Mouse (Mus musculus) kidney, embryonic 14.5 days (tissue): ENCODE data around the gene Ksr1. TPM values are rescaled to one million over a fixed set of nuclear protein-coding genes. Genes with fewer than 3 reads are reported as not detected.

Source experiments
- ATAC-seq: fragments of 200-750 bp; cut with Nextera tagmentation; 2 replicates; pipeline ENCODE4 v1.8.0; 2017; ENCODE audit warnings: moderate number of reproducible peaks, mild to moderate bottlenecking, moderate TSS enrichment, moderate library complexity; ENCODE audit not compliant: low FRiP score, low TSS enrichment
- H3K27ac ChIP-seq: fragments of 300-500 bp; sonication (generic); 2 replicates; pipeline ENCODE4 v1.5.1; 2014; ENCODE audit warnings: low read depth, mild to moderate bottlenecking, low read length, moderate library complexity, mixed read lengths
- H3K27me3 ChIP-seq: fragments of 300-500 bp; sonication (generic); 2 replicates; pipeline ENCODE4 v1.6.1; 2014; ENCODE audit warnings: mild to moderate bottlenecking, low read length; ENCODE audit not compliant: control insufficient read depth, insufficient read depth
- H3K36me3 ChIP-seq: fragments of 300-500 bp; sonication (generic); 2 replicates; pipeline ENCODE4 v1.6.1; 2014; ENCODE audit warnings: low read length, mixed read lengths; ENCODE audit not compliant: control insufficient read depth, insufficient read depth
- H3K4me1 ChIP-seq: fragments of 300-500 bp; sonication (generic); 2 replicates; pipeline ENCODE4 v1.6.1; 2014; ENCODE audit warnings: low read length, mixed read lengths; ENCODE audit not compliant: control insufficient read depth, insufficient read depth
- H3K4me2 ChIP-seq: fragments of 300-500 bp; sonication (generic); replicated peaks from 2 replicates; pipeline ENCODE4 v1.6.1; 2014; ENCODE audit warnings: low read depth, mild to moderate bottlenecking, low read length
- H3K4me3 ChIP-seq: fragments of 300-500 bp; sonication (generic); 2 replicates; pipeline ENCODE4 v1.5.1; 2014; ENCODE audit warnings: mild to moderate bottlenecking, low read length
- H3K9ac ChIP-seq: fragments of 300-500 bp; sonication (generic); 2 replicates; pipeline ENCODE4 v1.6.1; 2014; ENCODE audit warnings: low read depth, mild to moderate bottlenecking, low read length, moderate library complexity
- H3K9me3 ChIP-seq: fragments of 300-500 bp; sonication (generic); 2 replicates; pipeline ENCODE4 v1.6.1; 2016; ENCODE audit warnings: low read length; ENCODE audit not compliant: control insufficient read depth
- WGBS: fragments of 180-500 bp; shearing (Covaris S2); extraction: QIAGEN DNeasy Blood & Tissue Kit; methylation state at CpG from one replicate; pipeline ENCODE4 v1.1.7; 2014; 5-methylcytosine and 5-hydroxymethylcytosine counted together
- polyA plus RNA-seq: library from polyadenylated mRNA; unstranded; fragments of >200 nt; fragmentation: Nextera tagmentation; extraction: Ambion mirVana; gene quantifications from 2 replicates; pipeline ENCODE4 v1.2.1, GENCODE M21; 2014

Gene Ksr1
- polyA plus RNA-seq, 1 experiment from 2014 or later, result 4.1 TPM

GRCm38 (mm10) chr11:79120087-79120486 is 26.1 kb downstream of the Ksr1 start:
- WGBS, result 68% methylated on average over 3 of the region's 3 CpGs
- Histone ChIP-seq H3K9me3 (no peaks in the 10 kb centered on the region), H3K27me3 (no peaks in the 10 kb centered on the region), H3K9ac (no peak overlapping the region), H3K36me3 (no peaks in the 10 kb centered on the region), H3K4me1 (peaks cover 16% of the 10 kb centered on the region; the same call in 1 of the 2 replicates), H3K4me2 (no peak overlapping the region), H3K4me3 (no peak overlapping the region), H3K27ac (no peak overlapping the region)
- ATAC-seq, result no peak

- Histone ChIP-seq H3K27ac (no peak overlapping the region), H3K36me3 (no peaks in the 10 kb centered on the region), H3K4me1 (peaks cover 16% of the 10 kb centered on the region; the same call in 1 of the 2 replicates), H3K27me3 (no peaks in the 10 kb centered on the region), H3K4me3 (no peak overlapping the region), H3K4me2 (no peak overlapping the region), H3K9ac (no peak overlapping the region), H3K9me3 (no peaks in the 10 kb centered on the region)
- ATAC-seq, result no peak
- 50% methylated on average over 5 of the region's 5 CpGs for WGBS
Observed at GRCm38 (mm10) chr11:79118918-79119377, 27.3 kb downstream of the Ksr1 start.

DNA sequence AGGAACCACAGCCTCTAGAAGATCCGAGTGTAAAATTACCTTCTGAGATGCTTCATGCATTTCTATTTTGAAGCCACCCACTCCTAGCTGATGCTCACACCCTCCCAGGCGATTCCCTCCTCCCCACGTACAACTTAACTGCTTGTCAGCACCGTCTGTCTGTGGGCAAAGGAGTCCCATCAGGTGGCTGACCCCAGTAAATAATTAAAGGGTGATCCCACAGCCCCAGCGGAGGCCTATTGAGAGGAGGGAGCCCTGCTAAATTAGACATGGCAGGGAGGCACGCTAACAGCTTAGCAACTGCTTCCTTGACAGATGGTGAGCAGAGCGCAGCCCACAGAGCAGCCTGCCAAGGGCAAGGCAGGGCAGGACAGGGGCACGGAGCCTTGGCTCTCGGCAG is 29.5 kb downstream of the Ksr1 start:
- peaks cover 16% of the 10 kb centered on the region; the same call in 1 of the 2 replicates for H3K4me1 ChIP-seq
- H3K4me3 ChIP-seq, result no peak overlapping the region
- peak; percentile 41; the same call in 1 of the 2 replicates for ATAC-seq
- H3K36me3 ChIP-seq, result no peaks in the 10 kb centered on the region
- H3K27me3 ChIP-seq, result no peaks in the 10 kb centered on the region
- H3K4me2 ChIP-seq, result no peak overlapping the region
- WGBS, result 16% methylated on average over 9 of the region's 9 CpGs
- H3K9ac ChIP-seq, result no peak overlapping the region
- no peaks in the 10 kb centered on the region for H3K9me3 ChIP-seq
- H3K27ac ChIP-seq, result no peak overlapping the region

DNA sequence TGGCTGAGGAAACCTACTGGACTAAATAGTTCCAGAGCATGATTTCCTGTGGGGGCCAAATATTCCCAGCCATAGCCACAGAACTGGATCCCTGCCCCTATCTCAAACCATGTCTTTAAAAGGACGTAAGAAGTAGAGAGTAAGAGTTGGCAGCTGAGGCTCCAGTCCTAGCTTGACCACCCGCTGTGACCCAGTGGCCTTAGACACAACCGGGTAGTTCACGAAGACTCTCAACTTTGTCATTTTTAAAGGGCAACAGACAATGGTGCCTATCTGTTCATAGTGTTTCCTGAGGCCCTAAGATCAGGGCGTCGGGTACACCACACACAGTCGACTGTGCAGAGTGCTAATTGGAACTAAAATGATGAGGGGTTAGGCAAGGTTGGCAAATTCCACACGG is 30.5 kb downstream of the Ksr1 start:
- no peaks in the 10 kb centered on the region for H3K9me3 ChIP-seq
- H3K27ac ChIP-seq, result no peak overlapping the region
- H3K4me2 ChIP-seq, result no peak overlapping the region
- no peak overlapping the region for H3K9ac ChIP-seq
- WGBS, result 80% methylated on average over 8 of the region's 8 CpGs
- ATAC-seq, result no peak
- no peak overlapping the region for H3K4me3 ChIP-seq
- no peaks in the 10 kb centered on the region for H3K36me3 ChIP-seq
- H3K4me1 ChIP-seq, result peaks cover 12% of the 10 kb centered on the region; the same call in 1 of the 2 replicates
- no peaks in the 10 kb centered on the region for H3K27me3 ChIP-seq

- H3K36me3 ChIP-seq, result no peaks in the 10 kb centered on the region
- WGBS, result 31% methylated on average over 6 of the region's 6 CpGs
- no peak overlapping the region for H3K27ac ChIP-seq
- no peak overlapping the region for H3K4me3 ChIP-seq
- peaks cover 10% of the 10 kb centered on the region; the same call in 1 of the 2 replicates for H3K4me1 ChIP-seq
- H3K4me2 ChIP-seq, result no peak overlapping the region
- H3K9ac ChIP-seq, result no peak overlapping the region
- no peaks in the 10 kb centered on the region for H3K27me3 ChIP-seq
- no peak for ATAC-seq
- H3K9me3 ChIP-seq, result no peaks in the 10 kb centered on the region
Observed at GRCm38 (mm10) chr11:79114061-79114460, 32.1 kb downstream of the Ksr1 start.

DNA sequence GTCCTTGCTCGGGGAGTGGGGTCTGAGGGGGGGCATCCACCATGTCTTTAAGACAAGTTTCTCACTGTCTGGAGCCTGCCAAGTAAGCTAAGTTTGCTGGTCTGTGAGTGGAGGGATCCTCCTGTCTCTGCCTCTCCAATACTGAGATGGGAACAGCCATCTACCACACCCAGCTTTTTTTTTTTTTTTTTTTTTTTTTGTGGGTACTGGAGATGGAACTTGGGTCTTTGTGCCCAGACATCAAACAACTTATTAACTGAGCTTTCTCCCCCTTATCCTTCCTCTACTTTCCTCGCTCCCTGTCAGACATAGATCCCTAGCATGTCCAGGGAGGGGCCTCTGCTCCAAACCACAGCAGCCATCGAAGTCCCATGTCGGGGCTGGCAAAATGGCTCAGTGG is 32.8 kb downstream of the Ksr1 start:
- Histone ChIP-seq H3K4me2 (no peak overlapping the region), H3K9me3 (no peaks in the 10 kb centered on the region), H3K9ac (no peak overlapping the region), H3K36me3 (no peaks in the 10 kb centered on the region), H3K4me1 (peaks cover 4% of the 10 kb centered on the region; the same call in 1 of the 2 replicates), H3K27me3 (no peaks in the 10 kb centered on the region), H3K27ac (no peak overlapping the region), H3K4me3 (no peak overlapping the region)
- 75% methylated on average over 4 of the region's 4 CpGs for WGBS
- no peak for ATAC-seq

GRCm38 (mm10) chr11:79112559-79113302 is 33.5 kb downstream of the Ksr1 start:
- ATAC-seq, result no peak
- Histone ChIP-seq H3K9me3 (no peaks in the 10 kb centered on the region), H3K4me2 (no peak overlapping the region), H3K36me3 (no peaks in the 10 kb centered on the region), H3K4me3 (no peak overlapping the region), H3K27ac (no peak overlapping the region), H3K9ac (no peak overlapping the region), H3K4me1 (peaks cover 4% of the 10 kb centered on the region; the same call in 1 of the 2 replicates), H3K27me3 (no peaks in the 10 kb centered on the region)
- WGBS, result 70% methylated on average over 19 of the region's 19 CpGs

GRCm38 (mm10) chr11:79111864-79112558 is 34.2 kb downstream of the Ksr1 start:
- H3K9me3 ChIP-seq, result no peaks in the 10 kb centered on the region
- H3K27me3 ChIP-seq, result no peaks in the 10 kb centered on the region
- H3K27ac ChIP-seq, result no peak overlapping the region
- no peaks in the 10 kb centered on the region for H3K36me3 ChIP-seq
- H3K9ac ChIP-seq, result no peak overlapping the region
- ATAC-seq, result no peak
- peaks cover 4% of the 10 kb centered on the region; the same call in 1 of the 2 replicates for H3K4me1 ChIP-seq
- no peak overlapping the region for H3K4me2 ChIP-seq
- no peak overlapping the region for H3K4me3 ChIP-seq
- WGBS, result 88% methylated on average over 10 of the region's 10 CpGs

- no peaks in the 10 kb centered on the region for H3K9me3 ChIP-seq
- no peak overlapping the region for H3K4me3 ChIP-seq
- no peak for ATAC-seq
- H3K27ac ChIP-seq, result no peak overlapping the region
- H3K9ac ChIP-seq, result no peak overlapping the region
- H3K27me3 ChIP-seq, result no peaks in the 10 kb centered on the region
- H3K4me1 ChIP-seq, result no peaks in the 10 kb centered on the region
- no peaks in the 10 kb centered on the region for H3K36me3 ChIP-seq
- 82% methylated on average over 4 of the region's 4 CpGs for WGBS
- no peak overlapping the region for H3K4me2 ChIP-seq
Observed at GRCm38 (mm10) chr11:79110446-79110845, 35.8 kb downstream of the Ksr1 start.
